Mouse (Mus musculus): Measurements from ENCODE around the gene Lman1l. TPM values are rescaled to one million over a fixed set of nuclear protein-coding genes. Genes with fewer than 3 reads are reported as not detected.

Gene Lman1l
- polyA plus RNA-seq, 1 experiment, result 0.06 TPM

GRCm38 (mm10) chr9:57629118-57629874 is 8.7 kb upstream of the Lman1l start:
- 0 out of 2 replicates have a peak, but pooled peaks have one; percentile 10 for TF ChIP-seq POLR2A (IDR thresholded peaks at IDR 0.05; ENCODE audit: borderline replicate concordance, extremely low read depth, low read depth, low read length)
- TF ChIP-seq CTCF (IDR thresholded peaks at IDR 0.05; ENCODE audit: insufficient read depth, low read length), result peak; percentile 98
- peak; percentile 83 for DNase-seq
- Histone ChIP-seq H3K4me3 (replicated peaks; ENCODE audit: extremely low read depth, low read depth, low read length) (no peak overlapping the region), H3K4me1 (ENCODE audit: control insufficient read depth, insufficient read depth, low read length) (peaks cover 7% of the 10 kb centered on the region)
- WGBS, result 56% methylated on average over 14 of the region's 14 CpGs

GRCm38 (mm10) chr9:57628717-57629116 is 8.1 kb upstream of the Lman1l start:
- Histone ChIP-seq H3K4me1 (ENCODE audit: control insufficient read depth, insufficient read depth, low read length) (peaks cover 2% of the 10 kb centered on the region), H3K4me3 (replicated peaks; ENCODE audit: extremely low read depth, low read depth, low read length) (no peak overlapping the region)
- TF ChIP-seq CTCF (IDR thresholded peaks at IDR 0.05; ENCODE audit: insufficient read depth, low read length) (no peak), POLR2A (IDR thresholded peaks at IDR 0.05; ENCODE audit: borderline replicate concordance, extremely low read depth, low read depth, low read length) (no peak)
- WGBS, result 87% methylated on average over 12 of the region's 12 CpGs
- no peak for DNase-seq

- Histone ChIP-seq H3K4me1 (ENCODE audit: control insufficient read depth, insufficient read depth, low read length) (no peaks in the 10 kb centered on the region), H3K4me3 (replicated peaks; ENCODE audit: extremely low read depth, low read depth, low read length) (no peak overlapping the region)
- 92% methylated on average over 11 of the region's 11 CpGs for WGBS
- no peak for TF ChIP-seq CTCF (IDR thresholded peaks at IDR 0.05; ENCODE audit: insufficient read depth, low read length)
- no peak for TF ChIP-seq POLR2A (IDR thresholded peaks at IDR 0.05; ENCODE audit: borderline replicate concordance, extremely low read depth, low read depth, low read length)
- DNase-seq, result no peak
Measured at GRCm38 (mm10) chr9:57627892-57628291, 7.3 kb upstream of the Lman1l start.

- WGBS, result 88% methylated on average over 17 of the region's 17 CpGs
- TF ChIP-seq POLR2A (IDR thresholded peaks at IDR 0.05; ENCODE audit: borderline replicate concordance, extremely low read depth, low read depth, low read length) (no peak), CTCF (IDR thresholded peaks at IDR 0.05; ENCODE audit: insufficient read depth, low read length) (no peak)
- no peaks in the 10 kb centered on the region for H3K4me1 ChIP-seq (ENCODE audit: control insufficient read depth, insufficient read depth, low read length)
- DNase-seq, result no peak
- H3K4me3 ChIP-seq (replicated peaks; ENCODE audit: extremely low read depth, low read depth, low read length), result no peak overlapping the region
Measured at GRCm38 (mm10) chr9:57627191-57627590, 6.6 kb upstream of the Lman1l start.

GRCm38 (mm10) chr9:57625674-57626500 is 5.3 kb upstream of the Lman1l start:
- TF ChIP-seq CTCF (IDR thresholded peaks at IDR 0.05; ENCODE audit: insufficient read depth, low read length) (no peak), POLR2A (IDR thresholded peaks at IDR 0.05; ENCODE audit: borderline replicate concordance, extremely low read depth, low read depth, low read length) (no peak)
- DNase-seq, result no peak
- no peaks in the 10 kb centered on the region for H3K4me1 ChIP-seq (ENCODE audit: control insufficient read depth, insufficient read depth, low read length)
- H3K4me3 ChIP-seq (replicated peaks; ENCODE audit: extremely low read depth, low read depth, low read length), result no peak overlapping the region
- 82% methylated on average over 15 of the region's 15 CpGs for WGBS

- Histone ChIP-seq H3K4me3 (replicated peaks; ENCODE audit: extremely low read depth, low read depth, low read length) (no peak overlapping the region), H3K4me1 (ENCODE audit: control insufficient read depth, insufficient read depth, low read length) (no peaks in the 10 kb centered on the region)
- no peak for TF ChIP-seq CTCF (IDR thresholded peaks at IDR 0.05; ENCODE audit: insufficient read depth, low read length)
- TF ChIP-seq POLR2A (IDR thresholded peaks at IDR 0.05; ENCODE audit: borderline replicate concordance, extremely low read depth, low read depth, low read length), result no peak
- WGBS, result 78% methylated on average over 7 of the region's 7 CpGs
- DNase-seq, result no peak
Measured at GRCm38 (mm10) chr9:57624295-57624694, 3.7 kb upstream of the Lman1l start.

GRCm38 (mm10) chr9:57618854-57619253 is 1.7 kb downstream of the Lman1l start:
- no peak for DNase-seq
- Histone ChIP-seq H3K4me3 (replicated peaks; ENCODE audit: extremely low read depth, low read depth, low read length) (no peak overlapping the region), H3K4me1 (ENCODE audit: control insufficient read depth, insufficient read depth, low read length) (no peaks in the 10 kb centered on the region)
- WGBS, result 57% methylated on average over 8 of the region's 8 CpGs
- TF ChIP-seq CTCF (IDR thresholded peaks at IDR 0.05; ENCODE audit: insufficient read depth, low read length) (no peak), POLR2A (IDR thresholded peaks at IDR 0.05; ENCODE audit: borderline replicate concordance, extremely low read depth, low read depth, low read length) (no peak)

- DNase-seq, result no peak
- 64% methylated on average over 8 of the region's 8 CpGs for WGBS
- Histone ChIP-seq H3K4me1 (ENCODE audit: control insufficient read depth, insufficient read depth, low read length) (no peaks in the 10 kb centered on the region), H3K4me3 (replicated peaks; ENCODE audit: extremely low read depth, low read depth, low read length) (no peak overlapping the region)
- TF ChIP-seq CTCF (IDR thresholded peaks at IDR 0.05; ENCODE audit: insufficient read depth, low read length), result no peak
- TF ChIP-seq POLR2A (IDR thresholded peaks at IDR 0.05; ENCODE audit: borderline replicate concordance, extremely low read depth, low read depth, low read length), result no peak
Measured at GRCm38 (mm10) chr9:57617556-57618169, 2.9 kb downstream of the Lman1l start.

GRCm38 (mm10) chr9:57614786-57615185 is 5.8 kb downstream of the Lman1l start:
- no peaks in the 10 kb centered on the region for H3K4me1 ChIP-seq (ENCODE audit: control insufficient read depth, insufficient read depth, low read length)
- H3K4me3 ChIP-seq (replicated peaks; ENCODE audit: extremely low read depth, low read depth, low read length), result no peak overlapping the region
- DNase-seq, result no peak
- no peak for TF ChIP-seq POLR2A (IDR thresholded peaks at IDR 0.05; ENCODE audit: borderline replicate concordance, extremely low read depth, low read depth, low read length)
- 73% methylated on average over 4 of the region's 4 CpGs for WGBS
